19 mouse cellular contexts compared by ENCODE assay signal in genomic region chr15:52425976-52426375, GRCm38 (mm10).
DNase-seq lines count a peak whose midpoint lies in the region; ATAC-seq and TF ChIP-seq lines count a peak whose summit lies in the region.
"Had no signal": no experiment of that assay in that cellular context is flagged by ENCODE, and none has a peak within 500 bp of the region (broad histone marks: within the 10 kb centered on the region; RNA-seq: fewer than 3 reads in every experiment).

No protein-coding gene starts in this region.

- no peak for TF ChIP-seq CTCF in lung, adult 2 months (IDR thresholded peaks at IDR 0.05; ENCODE audit: insufficient read depth, low read length)

- no peaks in the 10 kb centered on the region for H3K36me3 ChIP-seq in lung, embryonic 16.5 days (ENCODE audit: control insufficient read depth, insufficient read depth, low read length)
- H3K36me3 ChIP-seq in embryonic facial prominence, embryonic 10.5 days (replicated peaks) = no peaks in the 10 kb centered on the region
- H3K36me3 ChIP-seq: embryonic facial prominence, embryonic 15.5 days; forebrain, embryonic 15.5 days; heart, embryonic 10.5 days; hindbrain, embryonic 12.5 days had no signal

- peak; percentile 34 for DNase-seq in lung, adult 2 months
- DNase-seq in lung, postnatal 25 days (ENCODE audit: low spot score) = peak; percentile 72
- no peak for DNase-seq in cerebellum, adult 9-10 months
- no peak for DNase-seq in embryonic facial prominence, embryonic 10.5 days (ENCODE audit: low spot score)
- DNase-seq: adrenal gland, postnatal 14 days; cerebellum, adult 11-12 months; cerebellum, postnatal 10 days; gastrocnemius, postnatal 10 days; heart, adult 18-20 months; heart, postnatal 10 days; heart, postnatal 4 days had no signal

- no peak overlapping the region for H3K9ac ChIP-seq in lung, embryonic 16.5 days (ENCODE audit: low read length)
- H3K9ac ChIP-seq: embryonic facial prominence, embryonic 15.5 days; forebrain, embryonic 15.5 days; hindbrain, embryonic 12.5 days had no signal

- no peaks in the 10 kb centered on the region for H3K4me1 ChIP-seq in lung, adult 2 months (ENCODE audit: control insufficient read depth, insufficient read depth, low read length)
- H3K4me1 ChIP-seq in lung, embryonic 16.5 days (replicated peaks; ENCODE audit: control insufficient read depth, insufficient read depth, low read length) = 0 out of 2 replicates have a peak, but pooled peaks cover 4% of the 10 kb centered on the region
- no peaks in the 10 kb centered on the region for H3K4me1 ChIP-seq in embryonic facial prominence, embryonic 10.5 days
- H3K4me1 ChIP-seq: embryonic facial prominence, embryonic 15.5 days; forebrain, embryonic 15.5 days; heart, embryonic 10.5 days; hindbrain, embryonic 12.5 days had no signal

- ATAC-seq in lung, embryonic 16.5 days (ENCODE audit: low read depth) = peak; percentile 97
- ATAC-seq in erythroid progenitor cell, adult 5-6 weeks (replicated peaks; ENCODE audit: low FRiP score, poor library complexity, severe bottlenecking) = no peak
- ATAC-seq: forebrain, embryonic 15.5 days; hindbrain, embryonic 16.5 days had no signal

- H3K27me3 ChIP-seq in lung, embryonic 16.5 days (ENCODE audit: control insufficient read depth, insufficient read depth, low read depth, low read length) = no peaks in the 10 kb centered on the region
- no peaks in the 10 kb centered on the region for H3K27me3 ChIP-seq in embryonic facial prominence, embryonic 10.5 days (replicated peaks; ENCODE audit: low read depth, poor library complexity, severe bottlenecking)
- H3K27me3 ChIP-seq: embryonic facial prominence, embryonic 15.5 days; forebrain, embryonic 15.5 days; hindbrain, embryonic 12.5 days had no signal

- no peak overlapping the region for H3K4me3 ChIP-seq in lung, adult 2 months (replicated peaks; ENCODE audit: extremely low read depth, low read depth, low read length)
- no peak overlapping the region for H3K4me3 ChIP-seq in lung, embryonic 16.5 days (ENCODE audit: low read length)
- H3K4me3 ChIP-seq in embryonic facial prominence, embryonic 10.5 days = no peak overlapping the region
- H3K4me3 ChIP-seq: embryonic facial prominence, embryonic 15.5 days; erythroblast, embryonic 14.5 days; forebrain, embryonic 15.5 days; heart, embryonic 10.5 days; hindbrain, embryonic 12.5 days had no signal

- TF ChIP-seq POLR2A in lung, adult 2 months (IDR thresholded peaks at IDR 0.05; ENCODE audit: borderline replicate concordance, extremely low read depth, low read depth, low read length) = no peak

- H3K4me2 ChIP-seq in lung, embryonic 16.5 days (ENCODE audit: low read depth, low read length) = no peak overlapping the region
- H3K4me2 ChIP-seq: embryonic facial prominence, embryonic 15.5 days; forebrain, embryonic 15.5 days; hindbrain, embryonic 12.5 days had no signal

- no peaks in the 10 kb centered on the region for H3K9me3 ChIP-seq in lung, embryonic 16.5 days (ENCODE audit: control insufficient read depth, low read length)
- H3K9me3 ChIP-seq in embryonic facial prominence, embryonic 10.5 days = no peaks in the 10 kb centered on the region
- H3K9me3 ChIP-seq: embryonic facial prominence, embryonic 15.5 days; forebrain, embryonic 15.5 days; heart, embryonic 10.5 days; hindbrain, embryonic 12.5 days had no signal

- no peak overlapping the region for H3K27ac ChIP-seq in lung, embryonic 16.5 days (ENCODE audit: low read length)
- no peak overlapping the region for H3K27ac ChIP-seq in embryonic facial prominence, embryonic 10.5 days (replicated peaks)
- H3K27ac ChIP-seq: embryonic facial prominence, embryonic 15.5 days; forebrain, embryonic 15.5 days; heart, embryonic 10.5 days; hindbrain, embryonic 12.5 days had no signal

Comparison
In these comparisons a context has a peak if more than half of its experiments do, and no peak if none do; other contexts are left out.
1. DNase-seq: peak in lung, adult 2 months (single experiment) and lung, postnatal 25 days (single experiment); none in cerebellum, adult 9-10 months (single experiment) and embryonic facial prominence, embryonic 10.5 days (single experiment).